Mouse (Mus musculus) small intestine, adult 2 months (tissue): ENCODE data around the gene Tbxas1. TPM values are rescaled to one million over a fixed set of nuclear protein-coding genes. Genes with fewer than 3 reads are reported as not detected.

Experiments
- H3K27ac ChIP-seq: fragments of 200-500 bp; 2 replicates; pipeline ENCODE4 v1.5.1; 2012; ENCODE audit warnings: low read depth, low read length, control low read depth, inconsistent platforms; ENCODE audit not compliant: insufficient read depth
- H3K27me3 ChIP-seq: fragments of 200-500 bp; 2 replicates; pipeline ENCODE4 v1.6.1; 2012; ENCODE audit warnings: mild to moderate bottlenecking, moderate library complexity, low read length, inconsistent platforms; ENCODE audit not compliant: control insufficient read depth, insufficient read depth
- H3K36me3 ChIP-seq: fragments of 200-500 bp; 2 replicates; pipeline ENCODE4 v1.6.1; 2012; ENCODE audit warnings: mild to moderate bottlenecking, low read length, control low read depth, inconsistent platforms; ENCODE audit not compliant: control insufficient read depth, insufficient read depth
- H3K4me1 ChIP-seq: fragments of 200-500 bp; 2 replicates; pipeline ENCODE4 v1.6.1; 2012; ENCODE audit warnings: low read length, inconsistent platforms, mixed read lengths; ENCODE audit not compliant: control insufficient read depth, insufficient read depth, insufficient read length
- H3K4me3 ChIP-seq: fragments of 200-500 bp; 2 replicates; pipeline ENCODE4 v1.5.1; 2012; ENCODE audit warnings: low read depth, mild to moderate bottlenecking, control low read depth, inconsistent platforms, low read length, moderate library complexity
- CTCF ChIP-seq: fragments of 200-500 bp; IDR thresholded peaks from 2 replicates; pipeline ENCODE4 v1.5.1; 2012; ENCODE audit warnings: low read depth, mild to moderate bottlenecking, control low read depth, inconsistent platforms, low read length, moderate library complexity, mixed read lengths; ENCODE audit not compliant: insufficient replicate concordance, insufficient read length; ENCODE audit errors: extremely low read depth
- POLR2A ChIP-seq: fragments of 200-500 bp; IDR thresholded peaks from 2 replicates; pipeline ENCODE4 v1.6.1; 2012; ENCODE audit warnings: low read depth, mild to moderate bottlenecking, control low read depth, inconsistent platforms, low read length, moderate library complexity
- WGBS: fragments of 180-500 bp; shearing (Covaris S2); methylation state at CpG from one replicate; pipeline ENCODE4 v1.1.7; 2018; 5-methylcytosine and 5-hydroxymethylcytosine counted together
- polyA plus RNA-seq: library from polyadenylated mRNA; depleted of rRNA; stranded (reverse); fragments of >200 nt; gene quantifications from 2 replicates; pipeline ENCODE4 v1.2.3, GENCODE M21; 2012

The Tbxas1 gene
- polyA plus RNA-seq, 1 experiment, result 1.8 TPM

GRCm38 (mm10) chr6:39055831-39056261, 180.6 kb downstream of the Tbxas1 start:
- H3K27ac ChIP-seq, result no peak overlapping the region
- TF ChIP-seq POLR2A (no peak), CTCF (no peak)
- peak overlapping the region; percentile 6 for H3K4me3 ChIP-seq
- H3K36me3 ChIP-seq, result no peaks in the 10 kb centered on the region
- H3K4me1 ChIP-seq, result peaks cover 6% of the 10 kb centered on the region
- no peaks in the 10 kb centered on the region for H3K27me3 ChIP-seq
- 32% methylated on average over 7 of the region's 7 CpGs for WGBS

- 86% methylated on average over 1 of the region's 1 CpGs for WGBS
- peaks cover 4% of the 10 kb centered on the region for H3K4me1 ChIP-seq
- no peaks in the 10 kb centered on the region for H3K27me3 ChIP-seq
- no peak overlapping the region for H3K4me3 ChIP-seq
- H3K36me3 ChIP-seq, result no peaks in the 10 kb centered on the region
- H3K27ac ChIP-seq, result no peak overlapping the region
- TF ChIP-seq POLR2A, result no peak
- TF ChIP-seq CTCF, result no peak
Measured at GRCm38 (mm10) chr6:39057161-39057560, 182.0 kb downstream of the Tbxas1 start.

- H3K36me3 ChIP-seq, result no peaks in the 10 kb centered on the region
- 62% methylated on average over 3 of the region's 3 CpGs for WGBS
Measured at GRCm38 (mm10) chr6:39058389-39058788, 183.2 kb downstream of the Tbxas1 start.

DNA sequence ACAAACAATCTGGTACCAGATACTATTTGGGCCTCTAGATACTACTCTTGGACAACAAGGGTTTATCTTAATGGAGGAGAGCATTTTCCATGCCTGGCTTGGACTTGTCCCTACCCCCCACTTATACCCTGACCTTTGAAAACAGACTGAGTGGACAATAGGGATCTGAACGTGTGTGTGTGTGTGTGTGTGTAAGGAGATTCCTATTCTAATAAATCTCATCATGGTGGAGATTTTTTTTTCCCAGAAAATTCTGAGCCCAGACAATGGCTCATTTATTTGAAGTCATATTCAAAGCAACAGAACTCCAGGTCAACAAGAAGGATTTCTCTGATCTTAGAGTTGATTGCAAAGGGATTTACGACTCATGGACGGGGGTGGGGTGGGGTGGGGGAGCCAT, 183.7 kb downstream of the Tbxas1 start:
- TF ChIP-seq POLR2A (no peak), CTCF (no peak)
- no peak overlapping the region for H3K4me3 ChIP-seq
- no peaks in the 10 kb centered on the region for H3K36me3 ChIP-seq
- no peak overlapping the region for H3K27ac ChIP-seq
- H3K4me1 ChIP-seq, result peaks cover 3% of the 10 kb centered on the region
- WGBS, result 31% methylated on average over 3 of the region's 3 CpGs
- no peaks in the 10 kb centered on the region for H3K27me3 ChIP-seq

More at GRCm38 (mm10) chr6:39058389-39058788, 183.2 kb downstream of the Tbxas1 start:
- H3K4me1 ChIP-seq, result peaks cover 3% of the 10 kb centered on the region
- no peak overlapping the region for H3K4me3 ChIP-seq
- no peak overlapping the region for H3K27ac ChIP-seq
- TF ChIP-seq CTCF (peak; percentile 36; the same call in 1 of the 2 replicates), POLR2A (no peak)
- H3K27me3 ChIP-seq, result no peaks in the 10 kb centered on the region

GRCm38 (mm10) chr6:39059547-39060497, 184.6 kb downstream of the Tbxas1 start:
- no peaks in the 10 kb centered on the region for H3K36me3 ChIP-seq
- peaks cover 3% of the 10 kb centered on the region for H3K4me1 ChIP-seq
- no peak overlapping the region for H3K27ac ChIP-seq
- 60% methylated on average over 12 of the region's 12 CpGs for WGBS
- TF ChIP-seq POLR2A (no peak), CTCF (no peak)
- no peak overlapping the region for H3K4me3 ChIP-seq
- H3K27me3 ChIP-seq, result no peaks in the 10 kb centered on the region

GRCm38 (mm10) chr6:39061180-39061579, 186.0 kb downstream of the Tbxas1 start:
- Histone ChIP-seq H3K36me3 (no peaks in the 10 kb centered on the region), H3K27ac (no peak overlapping the region), H3K27me3 (no peaks in the 10 kb centered on the region), H3K4me3 (no peak overlapping the region), H3K4me1 (no peaks in the 10 kb centered on the region; the same call in 1 of the 2 replicates)
- TF ChIP-seq POLR2A, result no peak
- TF ChIP-seq CTCF, result no peak
- 90% methylated on average over 4 of the region's 4 CpGs for WGBS

GRCm38 (mm10) chr6:39063541-39063940, 188.3 kb downstream of the Tbxas1 start:
- no peaks in the 10 kb centered on the region for H3K36me3 ChIP-seq
- WGBS, result 71% methylated on average over 2 of the region's 2 CpGs
- no peak overlapping the region for H3K27ac ChIP-seq
- no peaks in the 10 kb centered on the region; the same call in 1 of the 2 replicates for H3K4me1 ChIP-seq
- TF ChIP-seq CTCF (no peak), POLR2A (no peak)
- no peak overlapping the region for H3K4me3 ChIP-seq
- no peaks in the 10 kb centered on the region for H3K27me3 ChIP-seq
